Mouse (Mus musculus) neural tube, embryonic 14.5 days (tissue): Measurements from ENCODE around the gene Palld. TPM values are rescaled to one million over a fixed set of nuclear protein-coding genes. Genes with fewer than 3 reads are reported as not detected.

Experiments
- ATAC-seq: fragments of 200-750 bp; cut with Nextera tagmentation; 2 replicates; pipeline ENCODE4 v1.8.0; 2017; ENCODE audit warnings: low read depth, mild to moderate bottlenecking, moderate TSS enrichment, moderate library complexity
- H3K27ac ChIP-seq: fragments of 300-500 bp; sonication (generic); 2 replicates; pipeline ENCODE4 v1.5.1; 2014; ENCODE audit warnings: low read depth, mild to moderate bottlenecking, control low read depth, low read length, moderate library complexity, mixed read lengths
- H3K27me3 ChIP-seq: fragments of 300-500 bp; sonication (generic); 2 replicates; pipeline ENCODE4 v1.6.1; 2014; ENCODE audit warnings: low read length; ENCODE audit not compliant: control insufficient read depth, insufficient read depth
- H3K36me3 ChIP-seq: fragments of 300-500 bp; sonication (generic); 2 replicates; pipeline ENCODE4 v1.6.1; 2014; ENCODE audit warnings: low read length, mixed read lengths; ENCODE audit not compliant: control insufficient read depth, insufficient read depth
- H3K4me1 ChIP-seq: fragments of 300-500 bp; sonication (generic); 2 replicates; pipeline ENCODE4 v1.6.1; 2014; ENCODE audit warnings: low read length; ENCODE audit not compliant: control insufficient read depth, insufficient read depth
- H3K4me2 ChIP-seq: fragments of 300-500 bp; sonication (generic); 2 replicates; pipeline ENCODE4 v1.6.1; 2014; ENCODE audit warnings: mild to moderate bottlenecking, low read depth, low read length, control low read depth
- H3K4me3 ChIP-seq: fragments of 300-500 bp; sonication (generic); 2 replicates; pipeline ENCODE4 v1.5.1; 2014; ENCODE audit warnings: low read depth, low read length, control low read depth, mixed read lengths
- H3K9ac ChIP-seq: fragments of 300-500 bp; sonication (generic); replicated peaks from 2 replicates; pipeline ENCODE4 v1.6.1; 2014; ENCODE audit warnings: low read depth, mild to moderate bottlenecking, control low read depth, low read length, mixed read lengths
- H3K9me3 ChIP-seq: fragments of 300-500 bp; sonication (generic); 2 replicates; pipeline ENCODE4 v1.6.1; 2016; ENCODE audit warnings: low read length; ENCODE audit not compliant: control insufficient read depth
- WGBS: fragments of 180-500 bp; shearing (Covaris S2); extraction: QIAGEN DNeasy Blood & Tissue Kit; methylation state at CpG from one replicate; pipeline ENCODE4 v1.1.7; 2014; 5-methylcytosine and 5-hydroxymethylcytosine counted together
- polyA plus RNA-seq: library from polyadenylated mRNA; unstranded; fragments of >200 nt; fragmentation: Nextera tagmentation; extraction: Ambion mirVana; gene quantifications from 2 replicates; pipeline ENCODE4 v1.2.1, GENCODE M21; 2014

Gene Palld
- polyA plus RNA-seq, 1 experiment from 2014 or later: 11.1 TPM

DNA sequence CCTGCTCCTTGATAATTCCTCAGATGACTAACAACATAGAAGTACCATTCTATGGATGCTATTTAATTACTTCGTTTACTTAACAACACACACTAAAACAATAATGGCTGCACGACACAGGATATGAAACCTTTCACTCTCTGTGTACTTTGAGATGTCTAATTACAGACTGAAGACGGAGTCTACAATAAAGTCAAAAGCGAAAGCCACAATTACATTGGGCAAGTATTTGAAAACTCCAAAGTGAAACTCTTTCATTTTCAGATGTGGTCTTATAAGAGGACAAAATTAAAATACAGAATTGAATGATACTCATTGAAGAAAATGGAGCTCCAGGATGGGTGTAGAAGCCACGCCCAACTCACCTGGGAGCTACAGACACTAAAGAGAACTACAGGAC lies 321.2 kb downstream of the Palld start:
- H3K4me2 ChIP-seq: no peak overlapping the region
- 85% methylated on average over 5 of the region's 5 CpGs for WGBS
- no peaks in the 10 kb centered on the region for H3K36me3 ChIP-seq
- no peak overlapping the region for H3K27ac ChIP-seq
- ATAC-seq: no peak
- H3K9ac ChIP-seq: no peak overlapping the region
- H3K4me1 ChIP-seq: 0 out of 2 replicates have a peak, but pooled peaks cover 2% of the 10 kb centered on the region
- H3K27me3 ChIP-seq: no peaks in the 10 kb centered on the region
- no peak overlapping the region for H3K4me3 ChIP-seq
- no peaks in the 10 kb centered on the region for H3K9me3 ChIP-seq

DNA sequence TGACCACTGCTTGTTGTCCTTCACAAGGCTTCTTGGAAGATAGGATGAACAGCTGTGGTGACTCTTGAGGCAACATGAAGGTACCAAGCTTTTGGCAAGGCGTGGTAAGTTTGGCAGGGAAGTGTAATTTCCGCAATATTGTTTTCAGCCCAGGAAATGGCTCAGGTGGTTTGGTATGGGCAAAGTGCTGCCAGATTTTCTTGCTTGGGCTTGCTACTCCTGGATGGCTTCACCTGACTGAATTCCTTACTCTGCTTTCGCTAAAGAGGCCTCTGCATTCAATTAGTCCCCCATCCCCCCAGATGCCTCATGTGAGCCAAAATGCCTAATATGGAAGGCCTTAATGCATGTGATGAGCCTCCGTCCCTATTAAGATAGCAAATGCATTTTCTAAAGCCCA lies 322.7 kb downstream of the Palld start:
- no peak overlapping the region for H3K27ac ChIP-seq
- H3K4me3 ChIP-seq: no peak overlapping the region
- no peaks in the 10 kb centered on the region for H3K27me3 ChIP-seq
- H3K36me3 ChIP-seq: no peaks in the 10 kb centered on the region
- H3K9ac ChIP-seq: no peak overlapping the region
- H3K4me1 ChIP-seq: 0 out of 2 replicates have a peak, but pooled peaks cover 2% of the 10 kb centered on the region
- H3K9me3 ChIP-seq: no peaks in the 10 kb centered on the region
- ATAC-seq: peak; percentile 24; the same call in 1 of the 2 replicates
- WGBS: 80% methylated on average over 4 of the region's 4 CpGs
- H3K4me2 ChIP-seq: no peak overlapping the region

DNA sequence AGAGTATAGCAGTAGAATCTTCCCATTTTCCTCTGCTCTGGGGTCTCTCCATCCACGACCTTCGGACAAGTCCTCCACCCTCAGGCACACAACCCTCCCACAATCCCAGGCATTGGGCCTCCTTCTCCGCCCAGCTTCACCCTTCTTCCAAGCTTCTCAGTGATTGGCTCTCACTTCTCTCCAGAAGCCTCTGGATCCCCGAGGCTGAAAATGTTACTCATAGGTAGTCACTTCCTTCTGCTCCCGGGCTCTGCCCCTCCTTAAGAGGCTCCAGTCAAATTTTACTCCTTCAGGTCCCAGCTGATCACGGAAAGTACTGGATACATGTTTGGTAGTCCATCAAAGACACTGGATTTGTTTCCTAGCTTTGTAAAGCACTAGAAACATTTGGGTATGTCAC lies 323.7 kb downstream of the Palld start:
- Histone ChIP-seq H3K4me2 (no peak overlapping the region), H3K9me3 (no peaks in the 10 kb centered on the region), H3K4me1 (0 out of 2 replicates have a peak, but pooled peaks cover 2% of the 10 kb centered on the region), H3K36me3 (no peaks in the 10 kb centered on the region), H3K27ac (no peak overlapping the region), H3K9ac (no peak overlapping the region), H3K27me3 (no peaks in the 10 kb centered on the region), H3K4me3 (no peak overlapping the region)
- 87% methylated on average over 6 of the region's 6 CpGs for WGBS
- ATAC-seq: no peak

- no peak for ATAC-seq
- H3K9me3 ChIP-seq: no peaks in the 10 kb centered on the region
- H3K4me3 ChIP-seq: no peak overlapping the region
- 71% methylated on average over 4 of the region's 4 CpGs for WGBS
- no peaks in the 10 kb centered on the region for H3K36me3 ChIP-seq
- H3K9ac ChIP-seq: no peak overlapping the region
- no peak overlapping the region for H3K4me2 ChIP-seq
- H3K4me1 ChIP-seq: 0 out of 2 replicates have a peak, but pooled peaks cover 2% of the 10 kb centered on the region
- H3K27ac ChIP-seq: no peak overlapping the region
- no peaks in the 10 kb centered on the region for H3K27me3 ChIP-seq
These were observed 327.3 kb downstream of the Palld start for GRCm38 (mm10) chr8:61575096-61575653.

DNA sequence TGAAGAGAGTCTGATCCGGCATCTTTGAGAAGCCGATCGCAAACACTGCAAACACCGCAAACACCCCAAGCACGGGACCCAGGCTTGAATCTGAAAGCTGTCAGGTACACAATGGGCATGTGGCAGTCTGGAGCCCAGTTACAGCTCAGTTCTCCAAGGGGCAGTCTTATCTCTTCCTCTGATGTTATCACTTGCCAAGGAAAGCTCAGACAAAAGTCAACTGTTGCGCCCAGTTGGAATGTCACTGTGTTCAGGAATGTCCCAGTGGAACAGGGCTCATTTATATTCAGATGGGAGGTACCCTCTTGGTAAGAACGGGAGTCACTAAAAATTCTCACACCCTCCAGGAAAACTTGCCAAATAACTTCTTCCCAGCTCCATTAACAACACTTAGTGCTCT lies 328.0 kb downstream of the Palld start:
- Histone ChIP-seq H3K4me2 (no peak overlapping the region), H3K4me3 (no peak overlapping the region), H3K4me1 (no peaks in the 10 kb centered on the region), H3K27ac (no peak overlapping the region), H3K27me3 (no peaks in the 10 kb centered on the region), H3K9ac (no peak overlapping the region), H3K36me3 (no peaks in the 10 kb centered on the region), H3K9me3 (no peaks in the 10 kb centered on the region)
- ATAC-seq: no peak
- 89% methylated on average over 7 of the region's 7 CpGs for WGBS

DNA sequence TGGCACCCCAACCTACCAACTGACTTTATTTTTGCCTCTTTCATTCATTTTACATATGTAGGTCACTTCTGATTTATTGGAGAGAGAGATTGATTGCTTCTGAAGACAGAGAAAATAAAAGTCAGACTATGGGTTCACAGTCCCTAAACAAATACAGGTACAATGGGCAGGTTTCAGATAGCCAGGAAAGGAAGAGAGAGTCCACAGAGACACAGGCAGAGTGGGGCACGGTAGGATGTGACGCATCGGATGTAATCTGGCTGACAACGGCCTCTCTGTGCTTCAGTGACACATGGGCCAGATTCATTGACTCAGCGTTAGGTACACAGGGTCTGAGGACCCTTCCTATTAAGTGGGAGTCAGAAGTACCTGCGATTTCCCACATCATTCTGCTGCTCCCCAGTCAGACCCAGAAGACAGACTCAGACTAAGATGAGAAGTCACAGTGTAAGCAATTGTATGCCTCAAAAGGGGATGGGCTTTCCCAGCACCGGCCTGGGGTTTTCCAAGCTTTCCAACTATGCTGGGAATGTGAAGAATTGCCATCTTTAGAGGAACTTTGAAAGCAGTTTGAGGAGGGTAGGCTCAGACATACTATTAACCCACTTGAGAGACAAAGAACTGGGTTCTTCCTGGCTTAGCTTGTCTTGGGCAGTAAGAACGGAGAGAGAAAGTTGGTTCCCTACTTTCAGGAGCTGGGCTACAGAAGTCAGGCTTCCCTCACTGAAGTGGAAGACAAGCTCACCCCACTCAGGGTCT lies 329.1 kb downstream of the Palld start:
- 79% methylated on average over 8 of the region's 8 CpGs for WGBS
- ATAC-seq: no peak

GRCm38 (mm10) chr8:61572697-61573096 lies 329.8 kb downstream of the Palld start:
- Histone ChIP-seq H3K4me2 (no peak overlapping the region), H3K4me3 (no peak overlapping the region), H3K27ac (no peak overlapping the region), H3K4me1 (no peaks in the 10 kb centered on the region), H3K27me3 (no peaks in the 10 kb centered on the region), H3K9me3 (no peaks in the 10 kb centered on the region), H3K36me3 (no peaks in the 10 kb centered on the region), H3K9ac (no peak overlapping the region)
- WGBS: 92% methylated on average over 6 of the region's 6 CpGs
- no peak for ATAC-seq

More for the DNA sequence above, 329.1 kb downstream of the Palld start:
- Histone ChIP-seq H3K27me3 (no peaks in the 10 kb centered on the region), H3K36me3 (no peaks in the 10 kb centered on the region), H3K9me3 (no peaks in the 10 kb centered on the region), H3K4me2 (no peak overlapping the region), H3K27ac (no peak overlapping the region), H3K4me1 (no peaks in the 10 kb centered on the region), H3K9ac (no peak overlapping the region), H3K4me3 (no peak overlapping the region)

DNA sequence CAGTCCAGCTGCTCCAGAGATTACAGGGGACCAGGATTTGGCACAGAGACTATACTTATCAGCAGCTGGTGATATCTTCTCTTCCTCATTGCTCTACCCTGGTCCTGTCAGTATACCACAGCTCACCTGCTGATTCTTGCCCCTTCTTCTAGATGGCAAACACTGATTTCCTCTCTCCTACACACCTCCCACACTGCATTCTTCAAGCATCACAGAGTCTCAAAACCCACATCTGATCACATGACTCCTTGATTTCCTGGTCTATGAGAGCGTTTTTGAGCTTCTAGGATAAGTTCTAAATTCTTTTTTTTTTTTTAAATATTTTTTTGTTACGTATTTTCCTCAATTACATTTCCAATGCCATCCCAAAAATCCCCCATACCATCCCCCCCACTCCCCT lies 331.9 kb downstream of the Palld start:
- H3K9me3 ChIP-seq: no peaks in the 10 kb centered on the region
- no peak overlapping the region for H3K9ac ChIP-seq
- H3K4me2 ChIP-seq: no peak overlapping the region
- no peaks in the 10 kb centered on the region for H3K4me1 ChIP-seq
- H3K4me3 ChIP-seq: no peak overlapping the region
- no peak overlapping the region for H3K27ac ChIP-seq
- WGBS: 96% methylated on average over 2 of the region's 2 CpGs
- ATAC-seq: no peak
- no peaks in the 10 kb centered on the region for H3K36me3 ChIP-seq
- H3K27me3 ChIP-seq: no peaks in the 10 kb centered on the region

- Histone ChIP-seq H3K9ac (no peak overlapping the region), H3K27me3 (no peaks in the 10 kb centered on the region), H3K36me3 (no peaks in the 10 kb centered on the region), H3K4me2 (no peak overlapping the region), H3K27ac (no peak overlapping the region), H3K4me1 (no peaks in the 10 kb centered on the region), H3K4me3 (no peak overlapping the region), H3K9me3 (no peaks in the 10 kb centered on the region)
- ATAC-seq: no peak
- 74% methylated on average over 4 of the region's 4 CpGs for WGBS
These were observed 332.8 kb downstream of the Palld start for GRCm38 (mm10) chr8:61569721-61570120.
